Comparison of ENCODE assay signal across 8 mouse cellular contexts in genomic region chr17:5238387-5239245, GRCm38 (mm10).
A peak's percentile ranks its signal among the peaks of the same experiment; 100 is the strongest.
DNase-seq lines count a peak whose midpoint lies in the region; ATAC-seq and TF ChIP-seq lines count a peak whose summit lies in the region.

No protein-coding gene starts in this region.

- no peak for TF ChIP-seq CTCF in kidney, adult 2 months (conservative IDR thresholded peaks at IDR 0.05; ENCODE audit: insufficient read depth, insufficient read length, low read depth, low read length)
- TF ChIP-seq CTCF in bone marrow, adult 2 months (IDR thresholded peaks at IDR 0.05; ENCODE audit: control insufficient read depth, insufficient read depth, low read length) = no peak
- no peak for TF ChIP-seq CTCF in spleen, adult 2 months (IDR thresholded peaks at IDR 0.05; ENCODE audit: extremely low read depth, insufficient read depth, insufficient read length, insufficient replicate concordance)

- H3K4me1 ChIP-seq in kidney, adult 2 months (ENCODE audit: control insufficient read depth, insufficient read depth, low read length) = peaks cover 21% of the 10 kb centered on the region
- H3K4me1 ChIP-seq in bone marrow, adult 2 months (ENCODE audit: control insufficient read depth, insufficient read depth, low read length) = peaks cover 5% of the 10 kb centered on the region
- H3K4me1 ChIP-seq in liver, embryonic 11.5 days (replicated peaks; ENCODE audit: control insufficient read depth, insufficient read depth, low read length) = peaks cover 12% of the 10 kb centered on the region; the same call in 1 of the 2 replicates
- H3K4me1 ChIP-seq in spleen, adult 2 months (ENCODE audit: control insufficient read depth, insufficient read depth, insufficient read length) = peaks cover 11% of the 10 kb centered on the region; the same call in 1 of the 2 replicates

- 59% methylated on average over 16 of the region's 16 CpGs for WGBS in kidney, adult 2 months
- 4% methylated on average over 16 of the region's 16 CpGs for WGBS in bone marrow, adult 2 months
- WGBS in liver, embryonic 11.5 days = 56% methylated on average over 16 of the region's 16 CpGs
- WGBS in spleen, adult 2 months = 6% methylated on average over 16 of the region's 16 CpGs

- H3K4me3 ChIP-seq in kidney, adult 2 months (ENCODE audit: insufficient read depth, low read depth, low read length) = no peak overlapping the region
- no peak overlapping the region for H3K4me3 ChIP-seq in bone marrow, adult 2 months (replicated peaks; ENCODE audit: control insufficient read depth, low read depth, low read length)
- H3K4me3 ChIP-seq in liver, embryonic 11.5 days (ENCODE audit: low read depth, low read length) = no peak overlapping the region
- H3K4me3 ChIP-seq in spleen, adult 2 months (ENCODE audit: extremely low read depth, insufficient read depth, insufficient read length) = no peak overlapping the region

- H3K27me3 ChIP-seq in kidney, adult 2 months (replicated peaks; ENCODE audit: control insufficient read depth, insufficient read depth, low read length) = no peaks in the 10 kb centered on the region
- no peaks in the 10 kb centered on the region for H3K27me3 ChIP-seq in liver, embryonic 11.5 days (replicated peaks; ENCODE audit: control insufficient read depth, insufficient read depth, low read length)
- no peaks in the 10 kb centered on the region for H3K27me3 ChIP-seq in spleen, adult 2 months (ENCODE audit: control insufficient read depth, insufficient read depth, low read length)

- TF ChIP-seq POLR2A in kidney, adult 2 months (IDR thresholded peaks at IDR 0.05; ENCODE audit: low read depth, low read length) = no peak
- no peak for TF ChIP-seq POLR2A in bone marrow, adult 2 months (IDR thresholded peaks at IDR 0.05; ENCODE audit: borderline replicate concordance, control insufficient read depth, low read depth, low read length)
- no peak for TF ChIP-seq POLR2A in spleen, adult 2 months (IDR thresholded peaks at IDR 0.05; ENCODE audit: low read depth, low read length)

- H3K9me3 ChIP-seq in liver, embryonic 11.5 days (ENCODE audit: control insufficient read depth, low read length) = no peaks in the 10 kb centered on the region

- peak overlapping the region; percentile 14 for H3K4me2 ChIP-seq in liver, embryonic 11.5 days

- peak overlapping the region; percentile 26; the same call in 1 of the 2 replicates for H3K27ac ChIP-seq in kidney, adult 2 months (ENCODE audit: insufficient read depth, low read depth, low read length)
- H3K27ac ChIP-seq in bone marrow, adult 2 months (ENCODE audit: control insufficient read depth, insufficient read depth, low read depth, low read length, poor library complexity) = peak overlapping the region; percentile 44
- no peak overlapping the region for H3K27ac ChIP-seq in liver, embryonic 11.5 days (ENCODE audit: low read depth, low read length)
- peak overlapping the region; percentile 35 for H3K27ac ChIP-seq in spleen, adult 2 months (ENCODE audit: insufficient read depth, low read length)

- DNase-seq in kidney, adult 2 months = no peak
- no peak for DNase-seq in kidney, adult 11 months
- DNase-seq in liver, embryonic 11.5 days (ENCODE audit: low spot score) = no peak
- DNase-seq in spleen, adult 2 months (ENCODE audit: low read depth in 1 of 2, low spot score in 2 of 2) = peak; percentile 44 to 59
- no peak for DNase-seq in cerebellum, adult 18-20 months
- no peak for DNase-seq in adrenal gland, adult 8-10 months

- no peaks in the 10 kb centered on the region for H3K36me3 ChIP-seq in kidney, adult 2 months (ENCODE audit: control insufficient read depth, insufficient read depth, low read length)
- no peaks in the 10 kb centered on the region for H3K36me3 ChIP-seq in liver, embryonic 11.5 days (ENCODE audit: control insufficient read depth, insufficient read depth, low read length)
- H3K36me3 ChIP-seq in spleen, adult 2 months (ENCODE audit: control insufficient read depth, insufficient read depth, low read length) = 0 out of 2 replicates have a peak, but pooled peaks cover 4% of the 10 kb centered on the region

- ATAC-seq in liver, embryonic 11.5 days (replicated peaks; ENCODE audit: low FRiP score) = peak; percentile 45; the same call in 1 of the 2 replicates
- no peak for ATAC-seq in erythroid progenitor cell, adult 5-6 weeks (replicated peaks; ENCODE audit: low FRiP score, poor library complexity, severe bottlenecking)

- no peak overlapping the region for H3K9ac ChIP-seq in liver, embryonic 11.5 days (ENCODE audit: low read depth, low read length)

Comparison
In these comparisons a context has a peak if more than half of its experiments do, and no peak if none do; other contexts are left out.
1. DNase-seq: peak in spleen, adult 2 months (2 of 2); none in kidney, adult 2 months (single experiment), kidney, adult 11 months (single experiment), liver, embryonic 11.5 days (single experiment), cerebellum, adult 18-20 months (0 of 2) and adrenal gland, adult 8-10 months (single experiment).